Mouse (Mus musculus) midbrain, embryonic 14.5 days (tissue): ENCODE data around the gene Tmem98. TPM values are rescaled to one million over a fixed set of nuclear protein-coding genes. Genes with fewer than 3 reads are reported as not detected.

ENCODE experiments used
- ATAC-seq: fragments of 200-750 bp; cut with Nextera tagmentation; 2 replicates; pipeline ENCODE4 v1.8.0; 2017; ENCODE audit warnings: moderate number of reproducible peaks, moderate library complexity; ENCODE audit not compliant: low FRiP score, low TSS enrichment
- DNase-seq: peaks from one replicate; pipeline ENCODE4 v3.0.0-alpha.2; 2015
- H3K27ac ChIP-seq: fragments of 300-500 bp; sonication (generic); replicated peaks from 2 replicates; pipeline ENCODE4 v1.5.1; 2014; ENCODE audit warnings: mild to moderate bottlenecking, low read depth, low read length, moderate library complexity
- H3K27me3 ChIP-seq: fragments of 300-500 bp; sonication (generic); 2 replicates; pipeline ENCODE4 v1.6.1; 2014; ENCODE audit warnings: low read length, control low read depth, mixed read lengths; ENCODE audit not compliant: control insufficient read depth, insufficient read depth
- H3K36me3 ChIP-seq: fragments of 300-500 bp; sonication (generic); 2 replicates; pipeline ENCODE4 v1.6.1; 2014; ENCODE audit warnings: low read length, control low read depth; ENCODE audit not compliant: control insufficient read depth, insufficient read depth
- H3K4me1 ChIP-seq: fragments of 300-500 bp; sonication (generic); 2 replicates; pipeline ENCODE4 v1.6.1; 2014; ENCODE audit warnings: mild to moderate bottlenecking, antibody characterized with exemption, low read length, control low read depth; ENCODE audit not compliant: control insufficient read depth, insufficient read depth
- H3K4me2 ChIP-seq: fragments of 300-500 bp; sonication (generic); 2 replicates; pipeline ENCODE4 v1.6.1; 2014; ENCODE audit warnings: mild to moderate bottlenecking, low read length, moderate library complexity
- H3K4me3 ChIP-seq: fragments of 300-500 bp; sonication (generic); replicated peaks from 2 replicates; pipeline ENCODE4 v1.5.1; 2014; ENCODE audit warnings: low read depth, low read length
- H3K9ac ChIP-seq: fragments of 300-500 bp; sonication (generic); replicated peaks from 2 replicates; pipeline ENCODE4 v1.6.1; 2014; ENCODE audit warnings: mild to moderate bottlenecking, low read length, moderate library complexity
- H3K9me3 ChIP-seq: fragments of 300-500 bp; sonication (generic); 2 replicates; pipeline ENCODE4 v1.6.1; 2016; ENCODE audit warnings: low read length, control low read depth, mixed read lengths; ENCODE audit not compliant: control insufficient read depth
- WGBS: fragments of 180-500 bp; shearing (Covaris S2); extraction: QIAGEN DNeasy Blood & Tissue Kit; methylation state at CpG from one replicate; pipeline ENCODE4 v1.1.7; 2014; 5-methylcytosine and 5-hydroxymethylcytosine counted together
- polyA plus RNA-seq: library from polyadenylated mRNA; unstranded; fragments of >200 nt; fragmentation: Nextera tagmentation; extraction: Ambion mirVana; gene quantifications from 2 replicates; pipeline ENCODE4 v1.2.1, GENCODE M21; 2014

The Tmem98 gene
- polyA plus RNA-seq, 1 experiment from 2014 or later: 28.7 TPM

DNA sequence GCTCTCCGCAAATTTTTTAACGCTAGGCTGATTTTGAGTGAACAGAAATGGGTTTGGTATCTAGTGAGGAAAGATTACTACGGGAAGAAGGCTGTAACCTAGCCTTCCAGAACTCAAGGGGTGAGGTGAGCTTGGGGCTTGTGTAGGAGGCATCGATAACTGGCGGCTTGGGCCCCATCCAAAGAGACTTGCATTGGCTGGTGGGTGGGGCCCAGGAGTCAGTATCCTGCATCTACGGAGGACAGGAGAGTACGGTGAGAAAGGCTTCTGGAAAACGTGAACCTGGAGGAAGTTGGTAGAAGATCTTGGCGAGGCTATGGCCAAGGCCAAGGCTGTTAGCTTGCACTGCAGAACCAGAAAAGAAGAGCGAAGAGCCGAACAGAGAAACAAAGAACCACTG is 44.5 kb downstream of the Tmem98 start:
- no peak overlapping the region for H3K4me2 ChIP-seq
- H3K36me3 ChIP-seq: no peaks in the 10 kb centered on the region
- H3K27me3 ChIP-seq: no peaks in the 10 kb centered on the region
- DNase-seq (no peak), ATAC-seq (no peak)
- H3K9ac ChIP-seq: no peak overlapping the region
- no peak overlapping the region for H3K4me3 ChIP-seq
- no peaks in the 10 kb centered on the region for H3K9me3 ChIP-seq
- 0 out of 2 replicates have a peak, but pooled peaks cover 4% of the 10 kb centered on the region for H3K4me1 ChIP-seq
- WGBS: 92% methylated on average over 11 of the region's 11 CpGs
- H3K27ac ChIP-seq: no peak overlapping the region

- Histone ChIP-seq H3K4me3 (no peak overlapping the region), H3K27ac (no peak overlapping the region), H3K9me3 (no peaks in the 10 kb centered on the region), H3K4me1 (0 out of 2 replicates have a peak, but pooled peaks cover 4% of the 10 kb centered on the region), H3K36me3 (no peaks in the 10 kb centered on the region), H3K9ac (no peak overlapping the region), H3K4me2 (no peak overlapping the region), H3K27me3 (no peaks in the 10 kb centered on the region)
- DNase-seq (no peak), ATAC-seq (no peak)
- 69% methylated on average over 7 of the region's 7 CpGs for WGBS
These were observed 44.9 kb downstream of the Tmem98 start for GRCm38 (mm10) chr11:80854908-80855307.

DNA sequence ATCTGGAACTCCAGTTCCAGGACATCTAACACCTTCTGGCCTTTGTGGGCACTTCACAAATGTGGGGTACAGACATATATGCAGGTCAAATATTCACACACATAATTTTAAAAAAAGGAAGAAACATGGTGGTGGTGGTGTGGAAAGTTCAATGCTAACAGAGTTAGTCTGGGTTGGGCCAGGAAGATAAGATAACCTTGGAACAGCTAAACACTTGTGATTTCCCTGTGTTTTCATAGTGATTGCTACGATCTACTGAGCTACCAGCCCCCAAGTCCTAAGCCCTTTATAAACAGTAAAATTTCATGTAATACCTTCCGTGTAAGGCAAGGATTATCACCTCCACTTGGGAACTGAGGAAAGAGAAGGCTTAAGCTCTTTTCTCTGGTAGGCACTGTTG is 46.9 kb downstream of the Tmem98 start:
- ATAC-seq: no peak
- H3K27me3 ChIP-seq: no peaks in the 10 kb centered on the region
- DNase-seq: no peak
- H3K4me1 ChIP-seq: 0 out of 2 replicates have a peak, but pooled peaks cover 4% of the 10 kb centered on the region
- 80% methylated on average over 2 of the region's 2 CpGs for WGBS
- no peaks in the 10 kb centered on the region for H3K9me3 ChIP-seq
- no peaks in the 10 kb centered on the region for H3K36me3 ChIP-seq
- no peak overlapping the region for H3K4me3 ChIP-seq
- no peak overlapping the region for H3K9ac ChIP-seq
- H3K4me2 ChIP-seq: no peak overlapping the region
- no peak overlapping the region for H3K27ac ChIP-seq

DNA sequence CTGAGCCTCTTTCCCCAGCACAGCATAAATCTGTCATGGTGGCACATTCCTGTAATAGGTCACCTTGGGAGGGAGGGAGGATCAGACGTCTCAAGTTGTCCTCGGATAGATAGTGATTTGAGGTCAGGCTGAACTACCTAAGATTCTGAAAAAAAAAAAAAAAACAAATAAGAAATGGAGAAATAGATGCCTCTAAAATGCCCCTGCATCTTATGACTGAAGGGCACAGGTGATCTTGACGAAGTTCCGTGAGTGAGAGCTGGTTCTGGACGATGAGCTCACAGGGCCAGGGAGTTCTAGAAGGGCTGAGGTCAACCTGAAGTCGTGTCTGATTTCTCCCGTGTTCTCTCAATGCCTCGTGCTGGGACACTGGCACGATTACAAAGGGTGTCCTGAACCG is 48.1 kb downstream of the Tmem98 start, which contains the start of gene Spaca3:
TSS of gene Spaca3 (plus strand) at position 301 of the 400 bp plus-strand sequence.
- H3K4me1 ChIP-seq: 0 out of 2 replicates have a peak, but pooled peaks cover under 1% of the 10 kb centered on the region
- no peaks in the 10 kb centered on the region for H3K36me3 ChIP-seq
- no peaks in the 10 kb centered on the region for H3K9me3 ChIP-seq
- H3K27ac ChIP-seq: no peak within 1 kb of the TSS
- H3K9ac ChIP-seq: no peak within 1 kb of the TSS
- H3K27me3 ChIP-seq: no peaks in the 10 kb centered on the region
- WGBS: 65% methylated on average over 10 of the region's 10 CpGs
- H3K4me2 ChIP-seq: no peak within 1 kb of the TSS
- DNase-seq: no peak
- H3K4me3 ChIP-seq: no peak within 1 kb of the TSS
- ATAC-seq: no peak

- ATAC-seq: no peak
- H3K9me3 ChIP-seq: no peaks in the 10 kb centered on the region
These were observed 53.0 kb downstream of the Tmem98 start for GRCm38 (mm10) chr11:80862941-80863340.

DNA sequence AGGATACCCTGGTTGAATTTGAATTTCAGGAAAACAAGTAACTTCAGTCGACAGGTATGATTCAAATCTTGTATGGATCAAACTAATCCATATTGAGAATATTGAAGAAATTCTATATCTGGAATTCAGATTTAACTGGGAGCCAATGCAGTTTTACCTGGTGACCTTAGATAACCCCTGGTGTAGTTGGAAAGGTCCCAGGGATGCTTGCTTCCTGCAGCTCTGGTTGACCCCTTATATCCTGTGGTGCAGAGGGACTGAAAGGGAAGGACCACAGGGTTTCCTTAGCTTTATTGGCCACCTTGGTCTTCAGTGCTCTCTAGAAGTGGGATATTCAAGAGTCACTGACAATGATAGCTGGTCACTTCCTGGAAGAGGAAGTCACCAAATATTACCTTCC is 58.1 kb downstream of the Tmem98 start:
- 98% methylated on average over 1 of the region's 1 CpGs for WGBS
- Histone ChIP-seq H3K4me2 (no peak overlapping the region), H3K4me3 (no peak overlapping the region), H3K36me3 (no peaks in the 10 kb centered on the region), H3K9me3 (no peaks in the 10 kb centered on the region), H3K27me3 (no peaks in the 10 kb centered on the region), H3K4me1 (no peaks in the 10 kb centered on the region), H3K9ac (no peak overlapping the region), H3K27ac (no peak overlapping the region)
- ATAC-seq: no peak
- no peak for DNase-seq

More at GRCm38 (mm10) chr11:80862941-80863340, 53.0 kb downstream of the Tmem98 start:
- no peak overlapping the region for H3K4me3 ChIP-seq
- 92% methylated on average over 7 of the region's 7 CpGs for whole genome bisulfite sequencing
- no peaks in the 10 kb centered on the region for H3K36me3 ChIP-seq
- H3K4me1 ChIP-seq: no peaks in the 10 kb centered on the region
- H3K4me2 ChIP-seq: no peak overlapping the region
- no peaks in the 10 kb centered on the region for H3K27me3 ChIP-seq
- no peak overlapping the region for H3K9ac ChIP-seq
- no peak for DNase-seq
- H3K27ac ChIP-seq: no peak overlapping the region

Other genes with a start within 250 kb of the Tmem98 start
- 1.7 and 2.6 TPM in 2 replicates for gene Myo1d, start 30.1 kb upstream of the Tmem98 start, polyA plus RNA-seq
- not detected in 2 replicates for gene Spaca3, start 48.2 kb downstream of the Tmem98 start, polyA plus RNA-seq